Mouse (Mus musculus): ENCODE measurements around the gene Zfhx3. TPM values are rescaled to one million over a fixed set of nuclear protein-coding genes. Genes with fewer than 3 reads are reported as not detected.

Zfhx3 gene
- total RNA-seq, 4 experiments from 2014 or later, result 7.9 to 9.2 (median 8.0) TPM

DNA sequence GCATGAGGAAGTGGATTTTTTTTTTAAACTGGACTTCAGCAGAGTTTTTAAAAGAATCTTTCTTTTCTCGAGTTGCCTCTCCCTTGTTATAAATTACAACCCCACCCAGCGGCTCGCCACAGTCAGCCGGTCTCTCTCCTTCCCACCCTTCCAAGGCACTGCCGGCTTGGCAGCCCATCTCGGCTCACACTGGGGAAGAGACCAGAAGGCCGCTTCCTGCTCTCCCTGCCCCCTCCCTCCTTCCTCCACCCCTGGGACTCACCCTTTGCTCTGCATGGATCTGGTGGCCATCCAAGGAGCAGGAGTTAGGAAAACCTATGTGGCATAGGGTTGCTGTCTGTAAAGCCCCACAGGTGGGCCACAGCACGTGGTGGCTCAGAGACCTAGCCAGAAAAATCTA, 705.1 kb downstream of the Zfhx3 start:
- DNase-seq (ENCODE audit: low spot score in 2 of 2), result no peak

DNA sequence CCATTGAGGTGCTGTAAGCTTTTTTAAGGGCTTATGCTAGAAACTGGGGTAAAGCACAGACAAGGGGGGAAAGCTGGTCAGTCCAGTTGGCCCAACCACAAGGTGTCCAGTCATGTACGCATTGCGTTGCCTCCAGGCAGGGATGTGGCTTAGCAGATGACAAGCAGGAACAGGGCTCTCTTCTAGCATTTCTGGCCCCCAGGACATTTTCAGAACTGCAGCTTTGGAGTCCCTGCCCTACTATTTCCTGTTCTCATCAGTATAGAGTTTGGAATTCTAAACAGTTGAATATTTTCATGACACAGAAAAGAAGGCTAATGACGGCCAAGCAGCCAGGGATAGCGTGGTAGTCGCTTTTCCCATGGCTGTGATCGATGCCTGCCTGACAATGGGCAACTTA, 706.5 kb downstream of the Zfhx3 start:
- no peak for DNase-seq (ENCODE audit: low spot score in 2 of 2)

DNA sequence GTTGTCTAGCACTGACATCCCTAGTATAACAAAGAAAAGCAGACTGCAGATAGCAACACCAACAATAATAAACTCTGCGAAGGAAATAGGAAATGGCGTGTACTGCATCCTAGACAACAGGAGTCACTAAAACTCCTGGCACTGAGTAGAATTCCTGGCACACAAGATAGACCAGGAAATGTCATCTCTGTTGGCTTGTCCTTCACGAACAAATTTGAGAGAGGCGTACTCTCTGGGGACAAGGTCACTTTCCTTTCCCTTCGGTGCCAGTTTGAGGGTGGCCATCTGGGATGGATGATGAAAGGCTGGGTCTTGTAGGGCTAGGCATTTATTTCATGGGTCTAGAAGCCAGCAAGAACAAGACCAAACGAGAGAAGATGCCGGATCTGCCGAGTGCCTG, 708.4 kb downstream of the Zfhx3 start:
- no peak for DNase-seq (ENCODE audit: low spot score in 2 of 2)

DNA sequence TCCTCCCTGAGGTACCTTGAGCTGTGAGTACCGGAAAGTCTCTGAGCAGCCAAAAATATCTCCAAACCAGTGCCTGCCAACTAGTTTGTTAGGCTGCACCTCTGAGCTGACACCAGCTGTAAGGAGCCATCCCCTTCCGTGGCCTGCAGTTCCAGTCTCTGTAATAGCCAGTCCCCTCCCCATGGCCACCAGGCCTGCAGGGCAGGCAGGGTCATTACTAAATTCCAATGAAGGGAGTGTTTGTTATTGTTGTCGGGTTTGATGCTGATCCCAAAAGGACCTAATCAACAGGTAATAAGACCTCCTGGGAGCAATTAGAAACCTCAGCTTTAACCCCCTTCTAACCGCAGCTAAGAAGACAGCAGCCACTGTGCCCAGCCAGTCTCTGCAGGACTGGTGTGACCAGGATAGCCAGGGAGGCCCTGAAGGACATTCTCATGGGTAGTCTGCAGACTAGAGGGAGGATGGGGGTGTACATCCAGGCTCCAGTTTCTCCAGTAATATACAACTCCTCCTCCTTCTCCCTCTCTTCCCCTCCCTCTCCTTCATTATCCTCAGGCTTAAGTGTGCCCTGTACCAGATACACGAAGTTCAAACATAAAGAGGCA, 719.1 kb downstream of the Zfhx3 start:
- DNase-seq (ENCODE audit: low spot score in 2 of 2), result no peak

DNA sequence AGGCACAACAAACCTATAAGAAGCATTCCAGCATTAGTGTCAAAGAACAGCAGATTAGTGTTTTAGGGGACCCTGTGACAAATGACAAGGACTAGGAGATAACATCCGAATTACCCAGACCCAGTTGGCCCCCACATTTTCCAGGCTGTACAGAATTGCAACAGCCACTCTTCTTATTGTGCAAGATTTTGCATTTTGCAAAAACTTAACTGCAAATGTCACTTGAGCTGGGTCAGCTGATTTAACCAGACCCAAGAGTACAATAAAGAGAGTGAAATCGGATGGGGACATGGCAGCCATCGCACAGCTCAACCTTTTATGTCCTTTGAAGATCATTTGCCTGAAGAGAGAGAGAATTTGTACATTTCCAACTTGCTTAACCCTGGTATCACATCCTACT, 720.3 kb downstream of the Zfhx3 start:
- DNase-seq (ENCODE audit: low spot score in 2 of 2), result no peak

DNA sequence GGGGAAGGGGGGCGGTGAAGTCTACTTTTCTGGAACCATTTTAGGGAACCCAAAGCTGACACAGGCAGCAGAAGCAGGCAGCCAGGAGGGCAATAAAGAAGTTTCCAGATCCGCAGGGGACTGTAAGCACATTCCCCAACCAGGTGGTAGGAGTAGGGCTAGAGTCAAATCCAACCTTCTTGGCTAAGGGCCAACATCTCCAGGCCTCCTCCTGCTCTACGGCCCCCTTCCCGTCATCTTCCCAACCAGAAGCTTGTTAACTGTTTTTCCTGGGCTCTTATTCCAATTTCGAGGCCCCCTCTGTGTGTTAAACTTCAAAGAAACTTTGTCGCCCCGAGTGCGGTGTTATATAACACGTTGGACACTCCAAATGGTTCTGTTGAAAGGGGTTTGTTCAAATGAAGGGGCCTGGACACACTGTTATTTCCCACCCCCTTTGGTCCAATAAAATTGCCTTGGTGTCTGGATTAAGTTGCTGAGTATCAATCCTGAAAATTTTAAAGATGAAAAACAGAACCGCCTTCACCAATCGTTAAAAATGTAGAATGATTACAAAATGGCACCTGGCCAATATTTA, 729.6 kb downstream of the Zfhx3 start:
- DNase-seq (ENCODE audit: low spot score in 2 of 2), result no peak

DNA sequence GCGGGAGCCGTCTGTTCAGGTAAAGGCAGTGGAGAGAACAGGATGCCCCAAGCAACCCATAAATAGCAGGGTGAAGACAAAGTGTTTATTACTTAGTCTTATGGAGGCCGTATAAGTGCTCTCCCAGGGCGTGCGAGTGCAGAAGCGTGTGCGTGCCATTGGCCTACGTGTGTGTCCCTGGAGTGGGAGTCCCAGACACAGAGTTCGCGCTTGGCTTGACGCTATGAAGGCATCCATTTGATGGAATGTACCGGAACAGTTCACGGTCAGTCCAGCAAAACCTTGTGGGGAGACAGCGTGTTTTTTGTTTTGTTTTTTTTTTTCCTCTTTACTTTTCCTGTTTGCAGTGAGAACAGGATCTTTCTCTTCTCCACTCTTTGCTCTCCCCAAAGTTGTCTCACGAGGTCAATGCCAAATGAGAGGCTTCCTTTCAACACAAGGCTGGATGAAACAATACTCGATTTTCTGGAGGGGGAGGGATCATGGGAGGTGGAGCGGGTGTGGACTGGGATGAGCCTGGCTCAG, 732.6 kb downstream of the Zfhx3 start:
- no peak for DNase-seq (ENCODE audit: low spot score in 2 of 2)

DNA sequence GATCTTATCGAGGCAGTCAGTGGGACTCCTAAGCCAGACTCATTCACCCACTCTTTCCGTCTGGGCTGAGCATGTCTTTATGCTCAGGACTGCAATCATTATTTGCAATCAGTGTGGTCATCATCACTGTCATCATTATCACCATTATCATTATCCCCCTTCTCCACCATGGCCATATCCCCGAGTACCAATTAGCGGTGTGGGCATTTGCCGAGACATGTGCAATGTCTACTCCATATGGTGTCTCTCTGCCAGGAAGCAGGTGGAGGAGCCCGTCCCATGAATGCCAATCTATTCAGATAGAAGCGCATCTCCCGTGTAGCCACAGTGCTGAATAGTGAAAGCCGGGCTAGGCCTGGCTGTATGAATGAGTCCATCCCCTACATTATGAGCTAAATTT, 747.2 kb downstream of the Zfhx3 start:
- DNase-seq (ENCODE audit: low spot score in 2 of 2), result no peak

DNA sequence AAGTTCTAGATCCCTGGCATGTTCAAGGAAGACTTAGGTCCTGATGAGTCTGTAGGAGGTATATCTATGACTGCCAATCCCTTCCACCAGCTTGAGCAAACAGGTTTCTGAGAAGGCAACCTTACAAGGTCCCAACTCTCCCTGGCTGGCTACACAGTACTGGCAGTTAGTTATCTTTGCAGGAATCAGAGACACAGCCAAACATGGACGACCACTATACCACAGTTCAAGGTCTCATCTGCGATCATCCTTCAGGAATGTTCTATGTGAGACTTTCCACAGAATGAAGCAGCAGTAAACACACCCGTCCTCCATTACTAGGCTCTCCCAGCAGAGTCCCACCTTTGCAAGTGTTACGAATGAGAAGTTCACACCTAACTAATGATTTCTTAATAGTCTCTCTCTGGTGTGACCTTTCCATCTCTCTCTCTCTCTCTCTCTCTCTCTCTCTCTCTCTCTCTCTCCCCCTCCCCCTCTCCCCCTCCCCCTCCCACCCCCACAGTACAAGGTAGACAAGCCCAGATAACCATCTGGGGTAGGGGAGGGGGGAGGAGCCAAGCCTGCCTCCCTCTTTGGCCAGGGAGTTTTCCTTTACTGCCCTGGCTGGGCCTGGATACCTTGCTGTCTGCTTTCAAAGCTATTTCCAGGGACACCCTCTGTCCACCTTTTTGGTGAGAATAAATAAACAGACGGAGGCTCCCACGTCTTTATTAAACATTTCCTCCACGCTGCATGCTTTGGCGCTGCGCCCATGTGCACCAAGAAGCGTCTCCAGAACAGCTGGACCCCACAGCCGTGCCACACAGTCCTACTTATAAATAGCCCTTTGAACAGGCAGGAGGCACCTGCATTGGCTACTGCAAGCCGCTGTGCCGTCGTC, 748.4 kb downstream of the Zfhx3 start:
- no peak for DNase-seq (ENCODE audit: low spot score in 2 of 2)

DNA sequence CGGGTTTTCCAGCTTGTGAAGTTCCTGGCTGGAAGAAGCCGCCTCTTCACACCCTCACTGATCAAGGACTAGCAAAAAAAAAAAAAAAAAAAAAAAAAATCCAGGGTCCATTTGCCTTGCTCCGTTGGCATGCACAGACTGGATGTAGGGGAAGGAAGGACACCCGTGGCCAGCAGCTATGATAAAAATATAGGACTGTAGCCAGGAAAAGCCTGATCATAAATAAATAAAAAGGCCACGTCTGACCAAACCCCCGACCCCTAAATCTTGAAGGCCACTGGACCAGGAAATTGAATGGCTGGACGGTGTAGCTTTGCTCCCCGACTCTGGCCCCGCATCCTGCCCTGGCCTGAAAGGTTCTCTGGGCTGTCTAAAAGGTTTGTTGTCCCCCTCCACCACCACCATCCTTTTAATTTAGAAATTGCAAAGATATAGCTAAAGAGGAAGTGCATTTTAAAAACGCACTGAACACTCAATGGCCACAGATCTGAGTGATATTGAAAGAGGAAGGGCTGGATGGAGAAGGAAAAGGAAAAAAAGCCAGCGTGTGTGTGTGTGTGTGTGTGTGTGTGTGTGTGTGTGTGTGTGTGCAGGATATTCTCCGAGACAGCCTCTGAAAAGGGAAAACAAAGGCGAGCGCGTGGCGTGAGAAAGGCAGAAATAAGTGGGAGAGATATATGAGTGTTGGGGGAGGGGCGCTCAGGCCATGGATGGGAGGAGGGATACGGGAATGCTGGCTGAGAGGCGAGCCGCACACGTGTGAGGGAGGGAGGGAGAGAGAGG, 749.2 kb downstream of the Zfhx3 start:
- DNase-seq (ENCODE audit: low spot score in 2 of 2), result no peak

DNA sequence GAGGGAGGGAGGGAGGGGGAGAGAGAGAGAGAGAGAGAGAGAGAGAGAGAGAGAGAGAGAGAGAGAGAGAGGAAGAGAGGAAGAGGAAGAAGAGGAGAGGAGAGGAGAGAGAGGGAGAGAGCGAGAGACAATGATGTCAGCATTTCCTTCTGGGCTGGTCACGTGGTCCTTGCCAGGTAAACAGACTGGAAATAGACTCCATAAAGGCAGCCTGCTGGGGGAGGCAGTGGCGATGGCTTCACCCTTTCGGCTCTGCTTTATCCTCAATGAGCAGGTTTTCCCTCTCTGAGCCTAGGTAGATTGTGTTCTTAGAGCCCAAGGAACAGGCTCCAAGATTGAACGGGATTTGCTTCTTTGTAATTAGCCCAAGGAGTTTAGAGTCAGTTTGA, 749.8 kb downstream of the Zfhx3 start:
- no peak for DNase-seq (ENCODE audit: low spot score in 2 of 2)

DNA sequence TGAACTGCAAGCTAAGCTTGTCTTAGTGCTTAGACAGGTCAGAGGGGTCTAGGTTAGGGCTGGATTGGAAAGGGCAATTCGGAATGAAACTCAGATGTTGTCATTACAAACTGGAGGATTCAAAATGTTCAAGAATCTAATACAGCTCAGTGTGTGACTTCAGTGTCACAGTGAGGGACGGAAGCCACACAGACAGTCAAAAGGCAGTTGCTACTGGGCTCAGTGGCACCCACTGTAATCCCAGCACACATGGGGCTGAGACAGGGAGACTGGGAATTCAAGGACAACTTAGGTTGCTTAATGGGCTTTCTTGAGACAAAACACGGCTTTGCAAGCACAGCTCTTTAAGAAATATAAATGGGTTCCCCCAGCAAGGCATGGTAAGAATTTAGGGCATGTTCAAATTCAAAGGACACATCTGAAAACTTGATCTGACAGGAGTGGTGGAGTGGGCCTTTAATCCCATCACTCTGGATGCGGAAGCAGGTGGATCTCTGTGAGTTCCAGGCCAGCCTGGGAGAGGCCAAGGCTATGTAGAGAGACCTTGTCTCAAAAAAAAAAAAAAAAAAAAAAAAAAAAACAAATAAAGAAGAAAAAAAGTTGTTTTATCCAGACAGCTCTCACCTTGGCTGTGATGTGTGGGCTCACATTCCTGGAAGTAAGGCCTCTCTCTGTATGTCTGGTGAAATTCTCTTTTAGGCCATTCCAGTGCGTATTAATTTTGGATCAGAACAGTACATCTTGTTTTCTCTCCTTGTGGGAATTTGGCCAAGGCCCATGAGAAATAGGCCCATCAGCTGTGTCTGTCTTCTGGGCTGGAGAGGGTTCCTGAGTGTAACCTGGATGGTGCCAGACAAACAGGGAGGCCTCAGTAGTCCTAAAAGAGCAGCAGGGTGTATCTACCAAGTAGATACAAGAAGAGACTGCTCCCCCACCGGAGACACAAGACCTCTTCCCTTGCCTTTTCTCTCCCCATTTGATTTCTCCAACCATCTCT, 750.5 kb downstream of the Zfhx3 start:
- no peak for DNase-seq (ENCODE audit: low spot score in 2 of 2)

DNA sequence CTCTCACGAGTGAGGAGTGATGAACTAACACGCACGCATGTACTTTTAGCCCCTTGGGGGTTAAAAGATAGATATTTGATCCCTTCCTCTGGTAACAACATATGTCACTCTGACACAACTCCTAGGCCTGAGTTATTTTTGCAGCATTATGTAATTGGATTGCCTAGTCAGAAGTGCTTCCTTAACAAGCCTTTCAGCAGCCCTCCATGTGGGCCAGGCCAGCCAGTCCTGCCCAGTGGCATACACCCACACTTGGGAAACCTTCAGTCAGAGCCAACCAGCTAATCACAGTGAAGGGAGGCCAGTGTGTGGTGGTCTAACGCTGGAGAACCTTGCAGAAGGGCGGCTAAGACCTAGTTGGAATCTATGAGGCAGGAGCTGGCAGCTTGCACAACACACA, 751.4 kb downstream of the Zfhx3 start:
- no peak for DNase-seq (ENCODE audit: low spot score in 2 of 2)

DNA sequence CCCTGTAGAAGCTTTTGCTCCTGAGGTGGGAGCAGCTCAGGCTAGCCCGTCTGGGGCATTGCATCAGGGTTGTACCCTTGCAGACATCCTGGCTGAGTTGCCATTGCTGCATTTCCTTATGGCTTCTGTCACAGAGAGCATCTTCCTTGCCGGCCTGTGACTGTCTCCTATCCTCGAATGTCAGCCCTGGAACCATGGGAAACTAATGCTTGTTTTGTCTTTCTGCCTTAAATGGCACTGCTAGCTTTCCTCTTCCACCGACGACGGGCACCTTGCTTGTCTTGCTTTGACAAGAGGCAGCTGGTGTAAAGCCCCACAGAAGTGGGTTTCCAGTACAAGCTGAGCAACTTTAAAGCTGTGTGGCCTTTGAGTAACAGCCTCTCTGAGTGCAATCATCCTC, 752.1 kb downstream of the Zfhx3 start:
- DNase-seq (ENCODE audit: low spot score in 2 of 2), result no peak

DNA sequence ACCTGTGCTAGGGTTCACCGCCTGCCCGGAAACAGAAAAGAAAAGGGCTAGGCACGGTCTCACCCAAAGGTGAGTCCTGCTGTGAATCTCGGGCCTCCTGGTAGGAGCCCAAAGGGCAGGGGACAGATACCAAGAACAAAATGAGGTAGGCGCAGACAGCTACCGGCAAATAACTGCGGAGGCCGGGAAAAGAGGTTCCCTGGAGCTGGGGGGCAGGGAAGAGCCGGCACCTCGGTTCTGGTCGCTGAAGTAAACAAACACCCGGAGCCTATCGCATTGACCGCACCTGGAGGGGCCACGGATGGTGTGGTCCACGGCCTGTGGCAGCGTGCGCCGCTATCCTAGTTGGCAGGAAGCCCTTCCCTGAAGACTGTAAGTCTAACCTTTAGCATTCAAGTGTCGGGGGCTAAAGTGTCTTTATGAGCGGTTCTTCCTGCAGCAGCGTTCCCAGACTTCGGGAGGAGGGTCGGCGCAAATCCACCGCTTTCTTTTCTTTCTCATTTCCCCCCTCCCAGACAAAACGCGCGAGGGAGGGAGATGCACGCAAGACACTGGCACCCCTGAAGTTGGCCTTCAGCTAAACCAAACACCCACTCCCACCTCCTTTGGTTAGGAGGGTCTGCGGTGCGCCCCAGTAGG, 752.9 kb downstream of the Zfhx3 start:
- no peak for DNase-seq (ENCODE audit: low spot score in 2 of 2)

DNA sequence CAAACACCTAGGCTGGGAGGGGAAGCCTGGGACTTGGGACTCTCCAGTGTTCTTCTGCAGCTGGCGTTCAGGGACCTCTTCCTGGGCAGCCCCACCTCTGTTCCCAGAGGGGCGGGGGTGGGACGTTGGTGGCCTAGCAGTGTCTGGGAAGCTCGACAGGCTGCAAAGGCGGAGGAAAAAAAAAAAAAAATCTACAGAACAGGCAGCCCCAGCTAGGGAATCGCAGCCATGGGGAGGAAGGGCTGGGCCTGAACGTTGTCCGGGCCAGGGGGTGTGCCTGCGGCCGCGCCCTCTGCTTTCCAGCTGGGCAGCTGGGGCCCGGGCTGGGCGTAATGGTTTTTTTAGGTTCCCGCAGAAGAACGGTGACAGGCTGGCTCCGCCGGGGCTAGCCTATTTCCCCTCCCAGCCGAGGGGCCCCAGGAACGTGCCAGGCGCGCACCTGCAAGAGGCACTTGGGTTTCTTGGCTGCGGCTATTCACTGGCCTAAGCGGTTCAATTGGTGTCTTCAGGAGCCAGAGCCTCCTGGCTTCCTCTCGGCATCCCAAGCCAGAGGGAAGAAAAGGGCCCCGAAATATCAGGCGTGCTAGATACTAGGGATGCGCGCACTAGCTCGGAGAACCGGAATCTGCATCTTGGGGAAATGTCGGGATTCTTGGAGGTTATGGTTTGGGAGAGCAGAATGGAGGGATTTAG, 753.6 kb downstream of the Zfhx3 start:
- no peak for DNase-seq (ENCODE audit: low spot score in 2 of 2)

DNA sequence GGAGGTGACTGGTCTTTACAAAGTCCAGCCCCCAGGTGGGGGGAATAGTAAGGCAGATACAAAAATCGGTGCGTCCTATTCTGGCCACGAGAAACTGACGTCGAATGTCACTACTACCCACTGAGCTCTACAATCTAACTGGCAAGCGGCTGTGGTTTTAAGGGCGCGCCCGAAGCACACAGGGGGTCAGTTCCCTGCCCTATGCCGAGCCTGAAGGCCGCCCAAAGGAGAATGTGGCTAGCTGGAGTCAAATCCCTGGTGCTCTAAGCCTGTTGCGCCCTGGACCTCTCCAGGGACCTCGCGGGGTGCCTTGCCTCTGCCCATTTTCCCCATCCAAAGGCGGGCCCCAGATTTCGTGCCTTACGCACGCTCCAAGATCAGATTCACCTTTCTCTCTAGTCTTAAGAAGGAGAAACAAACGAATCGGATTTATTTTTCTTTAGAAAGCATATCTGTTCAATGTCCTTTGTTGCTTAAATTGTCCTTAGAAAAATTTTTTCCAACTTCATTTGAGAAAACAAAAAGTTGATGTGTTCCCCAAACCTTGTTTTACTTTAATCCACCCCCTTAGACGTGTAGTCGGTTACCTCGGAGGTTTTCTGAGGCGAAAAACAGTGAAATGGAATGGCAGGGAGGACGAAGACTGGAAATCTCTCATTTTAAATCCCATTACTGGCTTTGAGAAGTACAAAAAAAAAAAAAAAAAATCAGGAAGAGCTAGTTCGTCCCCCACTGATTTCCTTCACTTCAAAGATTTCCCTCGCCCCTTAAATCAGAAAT, 754.4 kb downstream of the Zfhx3 start:
- DNase-seq (ENCODE audit: low spot score in 2 of 2), result no peak

DNA sequence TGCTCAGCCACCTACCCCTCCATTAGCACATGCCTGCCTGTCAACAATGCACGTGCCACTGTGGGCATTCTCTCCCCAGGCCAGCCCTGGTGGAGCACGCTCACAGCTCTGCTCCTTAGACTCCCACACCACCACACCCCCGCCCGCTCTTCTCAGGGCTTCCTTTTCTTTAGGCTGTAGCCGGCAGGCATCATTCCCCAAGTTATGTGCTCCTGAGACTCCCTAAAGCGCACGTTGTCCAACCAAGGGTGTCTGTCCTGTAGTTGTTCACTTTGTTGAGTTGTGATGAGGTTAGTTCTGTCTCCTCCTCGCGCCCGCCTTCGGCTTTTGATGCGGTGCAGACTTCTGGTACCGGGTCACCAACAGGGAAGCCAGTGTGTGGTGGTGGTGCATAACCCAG, 755.1 kb downstream of the Zfhx3 start:
- DNase-seq (ENCODE audit: low spot score in 2 of 2), result no peak
